Mouse (Mus musculus) embryonic fibroblast, embryonic 13.5 days (primary cell): ENCODE data around the gene Fchsd2.

ENCODE experiments used
- CTCF ChIP-seq: IDR thresholded peaks from 2 replicates; pipeline ENCODE4 v1.5.1; 2011; ENCODE audit warnings: mild to moderate bottlenecking, control low read depth, low read length, moderate library complexity, borderline replicate concordance; ENCODE audit not compliant: insufficient read depth
- POLR2A ChIP-seq: IDR thresholded peaks from 2 replicates; pipeline ENCODE4 v1.6.1; 2011; ENCODE audit warnings: low read depth, mild to moderate bottlenecking, control low read depth, low read length, moderate library complexity

- TF ChIP-seq POLR2A (peak; percentile 58), CTCF (peak; percentile 47)
Observed at GRCm38 (mm10) chr7:101107968-101108652, 15.4 kb downstream of the Fchsd2 start.
